Mouse (Mus musculus): Measurements from ENCODE around the gene Gm10439.
"Not testable (repeated sequence)": the region's sequence is repeated elsewhere in the genome, so short reads cannot be mapped to it uniquely, and the experiment has no call there.

DNA sequence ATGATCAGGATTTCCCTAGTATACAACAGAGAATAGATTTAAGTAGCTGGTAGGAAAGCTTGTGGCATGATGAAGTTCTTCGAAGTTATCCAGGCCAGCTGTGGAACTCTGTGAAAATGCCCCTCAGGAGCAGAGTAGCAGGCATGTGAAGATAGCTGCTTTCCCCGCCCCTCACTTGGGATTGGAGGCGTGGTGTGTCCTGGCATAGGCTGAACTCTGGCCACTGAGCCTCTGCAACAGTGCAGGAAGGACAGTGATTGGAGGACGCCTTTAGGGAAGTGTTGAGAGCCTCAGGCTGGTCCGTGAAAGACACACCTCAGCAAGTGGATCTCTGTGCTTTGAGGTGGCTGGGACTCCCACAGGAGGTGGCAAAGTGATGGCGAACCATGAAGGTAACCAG, at the start of gene Gm10439:
- not testable (repeated sequence) for TF ChIP-seq POLR2A (IDR thresholded peaks at IDR 0.05; ENCODE audit: borderline replicate concordance, low read depth, low read length); CTCF (IDR thresholded peaks at IDR 0.05; ENCODE audit: low read depth, low read length)
